Mouse (Mus musculus) C2C12 (cell line): Measurements from ENCODE around the gene Ski. TPM values are rescaled to one million over a fixed set of nuclear protein-coding genes. Genes with fewer than 3 reads are reported as not detected.
A peak's percentile ranks its signal among the peaks of the same experiment; 100 is the strongest.

Source experiments
- H3K27me3 ChIP-seq: one replicate; pipeline ENCODE4 v1.6.1; 2011; ENCODE audit not compliant: control insufficient read depth, insufficient read depth, insufficient read length
- H3K36me3 ChIP-seq: one replicate; pipeline ENCODE4 v1.6.1; 2011; ENCODE audit not compliant: control insufficient read depth, insufficient read depth
- H3K4me3 ChIP-seq: one replicate; pipeline ENCODE4 v1.5.1; 2011; ENCODE audit warnings: mild to moderate bottlenecking, control low read depth; ENCODE audit not compliant: poor library complexity, insufficient read depth, severe bottlenecking
- H3K79me2 ChIP-seq: one replicate; pipeline ENCODE4 v1.6.1; 2011; ENCODE audit not compliant: control insufficient read depth, insufficient read depth
- H3K79me3 ChIP-seq: one replicate; pipeline ENCODE4 v1.6.1; 2011; ENCODE audit warnings: low read depth, control low read depth
- H3ac ChIP-seq: one replicate; pipeline ENCODE3; 2011; ENCODE audit warnings: low read depth; ENCODE audit not compliant: control insufficient read depth, insufficient read length
- CEBPB ChIP-seq: IDR thresholded peaks from one replicate; pipeline ENCODE4 v1.6.1; 2011; ENCODE audit warnings: low read depth, mild to moderate bottlenecking, control low read depth, moderate library complexity
- CTCF ChIP-seq: IDR thresholded peaks from one replicate; pipeline ENCODE4 v1.5.1; 2011; ENCODE audit not compliant: control insufficient read depth, insufficient read depth, insufficient read length
- FOSL1 ChIP-seq: IDR thresholded peaks from one replicate; pipeline ENCODE4 v1.8.0; 2011; ENCODE audit warnings: mild to moderate bottlenecking, low read length; ENCODE audit not compliant: poor library complexity, insufficient read depth, severe bottlenecking
- MAX ChIP-seq: IDR thresholded peaks from one replicate; pipeline ENCODE4 v1.6.1; 2011; ENCODE audit warnings: mild to moderate bottlenecking, control low read depth
- MYOD1 ChIP-seq: IDR thresholded peaks from one replicate; pipeline ENCODE4 v1.6.1; 2011; ENCODE audit warnings: low read depth; ENCODE audit not compliant: control insufficient read depth, insufficient read length
- MYOG ChIP-seq: IDR thresholded peaks from one replicate; pipeline ENCODE4 v1.6.1; 2011; ENCODE audit not compliant: control insufficient read depth, insufficient read length; ENCODE audit errors: extremely low read depth
- USF1 ChIP-seq: IDR thresholded peaks from one replicate; pipeline ENCODE4 v1.6.1; 2011; ENCODE audit warnings: low read depth, mild to moderate bottlenecking, control low read depth, moderate library complexity
- polyA plus RNA-seq: library from polyadenylated mRNA; unstranded; fragments of >200 nt; fragmentation: generic; extraction: Trizol; gene quantifications from one replicate; pipeline ENCODE4 v1.2.1, GENCODE M21; 2012; ENCODE audit warnings: missing spikeins

Gene Ski
- polyA plus RNA-seq, 1 experiment = 45.2 TPM

DNA sequence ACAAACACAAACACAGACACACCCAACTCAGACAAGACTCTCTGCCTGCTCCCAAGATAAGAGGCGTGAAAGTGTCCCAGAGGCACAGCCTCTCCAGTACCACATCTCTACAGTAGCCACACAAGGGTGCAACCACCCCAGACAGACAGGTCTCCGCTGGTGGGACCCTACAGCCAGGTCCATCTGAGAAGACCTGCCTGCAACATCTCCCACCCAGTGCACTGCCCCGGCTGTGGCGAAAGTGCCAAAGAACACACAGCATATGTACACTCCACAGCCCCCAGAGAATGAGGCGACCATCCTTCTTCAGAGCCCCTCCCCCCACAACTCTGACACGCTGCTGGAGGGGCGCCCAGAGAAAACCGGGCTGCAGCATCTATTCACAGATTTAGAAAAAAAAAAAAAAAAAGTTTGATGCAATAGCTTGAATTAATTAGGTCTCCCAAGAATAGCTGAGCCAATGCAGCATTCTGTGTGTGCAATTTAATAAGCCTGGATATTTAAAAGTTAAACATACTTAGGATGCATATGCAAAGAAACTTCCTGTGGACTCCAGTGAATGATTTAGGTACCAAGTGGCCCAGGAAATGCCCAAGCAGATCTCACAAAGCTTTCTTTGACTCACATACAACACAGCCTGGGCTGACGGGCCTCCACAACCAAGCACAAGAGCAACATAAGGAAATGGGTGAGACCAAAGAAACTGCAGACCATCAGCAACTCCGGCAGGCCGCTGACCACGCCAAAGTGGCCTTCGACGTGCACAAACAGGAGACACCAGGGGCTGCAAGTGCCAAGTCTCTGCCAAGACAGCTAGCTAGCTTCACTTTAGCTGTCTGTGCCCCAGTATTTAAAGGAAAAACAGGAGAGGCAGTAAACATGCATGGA lies 1.9 kb downstream of the Ski start:
- Histone ChIP-seq H3K79me2 (peaks cover 72% of the 10 kb centered on the region), H3K36me3 (peaks cover 9% of the 10 kb centered on the region), H3ac (peak overlapping the region; percentile 75), H3K4me3 (peak overlapping the region; percentile 78), H3K27me3 (no peaks in the 10 kb centered on the region), H3K79me3 (peaks cover 62% of the 10 kb centered on the region)
- no peak for TF ChIP-seq MYOG
- TF ChIP-seq CTCF = no peak
- TF ChIP-seq MAX = no peak
- no peak for TF ChIP-seq USF1
- TF ChIP-seq CEBPB = no peak
- TF ChIP-seq FOSL1 = no peak
- no peak for TF ChIP-seq MYOD1

DNA sequence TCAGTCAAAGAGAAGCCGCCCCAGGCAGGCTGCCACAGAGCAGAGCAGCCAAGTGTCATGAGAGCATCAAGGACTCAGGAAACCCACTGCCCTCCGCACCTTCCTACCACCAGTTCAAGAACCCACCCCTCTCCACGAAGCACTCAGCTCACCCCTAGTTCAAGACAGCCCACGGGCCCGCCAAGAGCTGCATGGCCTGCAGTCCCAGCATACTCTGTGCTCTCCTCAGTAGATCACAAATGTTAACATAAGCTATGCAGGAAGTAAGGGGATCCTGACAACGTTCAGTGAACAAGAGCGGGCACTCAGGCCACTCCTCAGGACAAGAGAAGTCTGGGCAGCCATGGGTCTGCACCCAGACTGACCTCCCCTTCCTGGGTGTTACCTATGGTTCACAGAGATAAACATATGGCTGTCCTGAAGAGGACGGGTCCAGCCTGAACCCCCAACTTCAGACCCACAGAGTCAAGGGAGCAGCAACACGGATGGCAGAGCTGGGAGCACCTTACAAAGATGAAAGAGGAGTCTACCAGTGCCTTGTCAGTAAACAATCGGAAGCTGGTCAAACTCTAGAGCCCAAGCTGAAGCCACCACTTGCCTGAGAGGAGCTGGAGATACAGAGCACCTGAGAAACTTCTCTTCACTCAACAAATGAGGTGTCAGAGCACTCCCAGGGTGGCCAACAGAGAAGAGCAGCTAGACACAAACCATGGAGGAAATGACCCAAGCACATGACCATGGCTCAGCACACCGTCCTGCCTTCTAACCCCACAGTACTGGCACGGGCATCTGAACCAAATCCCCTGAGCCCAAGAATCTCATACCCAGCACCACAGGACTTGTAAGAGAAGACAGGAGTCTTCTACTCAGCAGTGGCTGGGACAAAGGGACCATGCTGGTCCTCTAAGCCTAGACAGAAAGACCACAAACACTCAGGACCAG lies 2.9 kb downstream of the Ski start:
- peaks cover 81% of the 10 kb centered on the region for H3K79me2 ChIP-seq

DNA sequence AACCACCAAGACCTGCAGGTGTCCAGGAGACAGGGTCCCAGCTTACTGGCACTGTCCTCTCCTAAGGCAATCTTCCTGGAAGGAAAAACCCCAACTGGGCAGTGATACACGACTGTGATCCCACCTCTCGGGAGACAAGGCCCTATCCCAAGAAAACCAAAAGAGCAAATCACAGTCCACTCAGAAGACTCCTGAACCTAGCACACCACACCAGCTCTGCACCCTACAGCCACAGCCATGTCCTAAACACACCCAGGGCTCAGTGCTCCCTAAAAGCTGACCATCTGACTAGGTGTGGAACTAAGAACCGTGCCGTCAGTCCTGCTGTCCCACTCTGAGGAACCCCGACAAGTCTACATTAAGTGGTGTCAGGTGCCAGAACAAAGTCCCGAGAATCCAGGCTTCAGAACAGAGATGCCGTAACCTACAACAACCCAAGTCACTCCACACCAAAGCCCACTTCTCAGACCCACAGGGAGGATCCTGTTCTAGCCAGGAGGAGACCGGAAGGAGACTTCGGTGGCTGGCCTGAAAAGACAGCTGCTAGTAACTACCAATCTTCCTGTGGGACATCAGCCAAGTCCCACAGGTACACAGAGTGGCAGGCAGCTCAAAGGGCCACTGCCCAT lies 4.2 kb downstream of the Ski start:
- no peaks in the 10 kb centered on the region for H3K27me3 ChIP-seq
- no peak overlapping the region for H3K4me3 ChIP-seq
- peaks cover 9% of the 10 kb centered on the region for H3K36me3 ChIP-seq
- no peak overlapping the region for H3ac ChIP-seq
- peaks cover 85% of the 10 kb centered on the region for H3K79me3 ChIP-seq
- H3K79me2 ChIP-seq = peaks cover 94% of the 10 kb centered on the region
- TF ChIP-seq MYOD1 (no peak), CTCF (no peak), MYOG (no peak), FOSL1 (no peak), CEBPB (no peak), USF1 (no peak), MAX (no peak)

More for the DNA sequence above, 2.9 kb downstream of the Ski start:
- peak overlapping the region; percentile 61 for H3ac ChIP-seq
- H3K79me3 ChIP-seq = peaks cover 72% of the 10 kb centered on the region
- no peak for TF ChIP-seq CEBPB
- peak; percentile 62 for TF ChIP-seq USF1
- H3K36me3 ChIP-seq = peaks cover 9% of the 10 kb centered on the region
- no peaks in the 10 kb centered on the region for H3K27me3 ChIP-seq
- peak overlapping the region; percentile 78 for H3K4me3 ChIP-seq

DNA sequence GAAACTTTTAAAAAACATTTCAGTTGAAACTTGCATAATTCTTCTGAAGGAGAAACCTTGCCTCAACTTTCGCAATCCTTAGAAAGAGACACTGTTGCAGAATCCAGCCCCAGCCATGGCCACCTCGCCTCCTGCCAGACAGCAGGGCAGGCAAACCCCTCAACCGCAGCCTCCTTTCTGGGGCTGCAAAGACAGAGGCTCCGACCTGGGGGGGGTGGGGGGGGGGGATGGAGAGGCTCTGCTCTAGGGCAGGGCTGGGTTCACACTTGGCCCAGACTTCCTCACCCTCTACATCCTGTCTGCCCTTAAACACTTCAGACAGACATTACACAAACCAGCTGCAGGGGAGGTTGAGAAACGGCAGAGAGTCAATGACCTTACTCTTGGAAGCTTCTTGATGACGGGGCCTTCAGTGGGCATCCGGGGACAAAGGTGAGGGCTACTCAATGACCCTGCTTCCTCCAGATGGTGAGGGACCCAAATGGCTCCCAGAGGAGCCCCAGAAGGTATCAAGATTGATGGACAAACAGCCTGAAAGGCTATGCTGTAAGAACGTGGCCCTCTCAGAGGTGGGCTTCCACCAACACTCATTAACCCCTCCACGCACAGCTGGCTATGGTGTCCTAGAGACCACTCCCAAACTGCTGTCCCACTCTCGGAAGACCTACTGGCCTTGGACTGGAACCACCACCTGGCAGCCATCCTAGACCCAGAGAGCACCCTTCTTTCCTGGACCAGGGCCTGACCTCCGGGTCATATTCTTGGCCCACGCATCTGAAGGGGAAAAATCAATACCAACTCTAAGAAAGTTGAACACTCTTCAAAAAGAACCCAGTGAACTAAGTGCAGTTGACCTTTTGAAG lies 4.9 kb downstream of the Ski start:
- Histone ChIP-seq H3K4me3 (no peak overlapping the region), H3K36me3 (peaks cover 9% of the 10 kb centered on the region), H3K79me2 (peaks cover 100% of the 10 kb centered on the region), H3K79me3 (peaks cover 91% of the 10 kb centered on the region), H3K27me3 (no peaks in the 10 kb centered on the region), H3ac (no peak overlapping the region)
- TF ChIP-seq CEBPB (peak; percentile 82), FOSL1 (no peak)

DNA sequence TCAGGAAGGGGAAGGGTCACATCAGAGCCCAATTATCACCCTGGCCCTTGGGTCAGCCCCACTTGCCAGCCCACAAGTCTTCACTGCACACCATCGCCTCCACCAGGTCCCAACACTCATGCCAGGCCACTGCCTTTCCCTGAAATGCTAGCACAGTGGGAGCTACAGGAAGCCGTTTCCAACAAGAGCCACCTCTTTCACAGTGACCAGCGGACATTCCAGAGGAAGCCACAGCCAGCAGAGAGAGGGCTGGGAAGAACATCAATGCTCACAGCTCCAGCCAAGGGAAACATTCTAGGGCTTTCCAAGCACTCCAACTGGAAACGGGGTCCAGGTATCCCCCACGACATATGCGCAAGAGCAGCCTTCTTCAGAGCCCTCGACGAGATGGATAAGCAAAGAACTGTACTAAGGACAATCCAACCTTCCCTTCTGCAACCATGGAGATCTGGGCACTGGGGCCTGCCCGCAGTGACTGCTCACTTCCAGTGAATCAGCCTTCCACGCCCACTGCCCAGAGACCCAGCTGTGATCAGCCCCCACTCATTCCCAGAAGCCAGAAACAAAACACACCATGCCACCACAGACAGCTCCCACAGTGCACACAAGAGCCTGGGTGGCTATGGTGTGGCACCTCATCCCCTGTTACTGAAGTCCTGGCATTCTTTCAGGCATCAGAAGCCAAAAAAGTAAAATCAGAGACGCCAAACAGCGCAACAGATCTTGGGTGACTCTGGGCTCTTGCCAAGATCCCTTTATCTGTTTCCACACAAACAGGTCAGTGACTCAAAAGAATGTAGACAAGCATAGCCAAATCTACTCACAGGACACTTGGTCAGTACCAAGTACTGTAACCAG lies 6.4 kb downstream of the Ski start:
- Histone ChIP-seq H3K4me3 (no peak overlapping the region), H3K79me2 (peaks cover 100% of the 10 kb centered on the region), H3K79me3 (peaks cover 94% of the 10 kb centered on the region), H3K36me3 (peaks cover 9% of the 10 kb centered on the region), H3ac (no peak overlapping the region), H3K27me3 (no peaks in the 10 kb centered on the region)
- TF ChIP-seq USF1 (no peak), MYOD1 (peak; percentile 65)
